7 mouse cellular contexts compared by ENCODE assay signal in the genomic region with DNA sequence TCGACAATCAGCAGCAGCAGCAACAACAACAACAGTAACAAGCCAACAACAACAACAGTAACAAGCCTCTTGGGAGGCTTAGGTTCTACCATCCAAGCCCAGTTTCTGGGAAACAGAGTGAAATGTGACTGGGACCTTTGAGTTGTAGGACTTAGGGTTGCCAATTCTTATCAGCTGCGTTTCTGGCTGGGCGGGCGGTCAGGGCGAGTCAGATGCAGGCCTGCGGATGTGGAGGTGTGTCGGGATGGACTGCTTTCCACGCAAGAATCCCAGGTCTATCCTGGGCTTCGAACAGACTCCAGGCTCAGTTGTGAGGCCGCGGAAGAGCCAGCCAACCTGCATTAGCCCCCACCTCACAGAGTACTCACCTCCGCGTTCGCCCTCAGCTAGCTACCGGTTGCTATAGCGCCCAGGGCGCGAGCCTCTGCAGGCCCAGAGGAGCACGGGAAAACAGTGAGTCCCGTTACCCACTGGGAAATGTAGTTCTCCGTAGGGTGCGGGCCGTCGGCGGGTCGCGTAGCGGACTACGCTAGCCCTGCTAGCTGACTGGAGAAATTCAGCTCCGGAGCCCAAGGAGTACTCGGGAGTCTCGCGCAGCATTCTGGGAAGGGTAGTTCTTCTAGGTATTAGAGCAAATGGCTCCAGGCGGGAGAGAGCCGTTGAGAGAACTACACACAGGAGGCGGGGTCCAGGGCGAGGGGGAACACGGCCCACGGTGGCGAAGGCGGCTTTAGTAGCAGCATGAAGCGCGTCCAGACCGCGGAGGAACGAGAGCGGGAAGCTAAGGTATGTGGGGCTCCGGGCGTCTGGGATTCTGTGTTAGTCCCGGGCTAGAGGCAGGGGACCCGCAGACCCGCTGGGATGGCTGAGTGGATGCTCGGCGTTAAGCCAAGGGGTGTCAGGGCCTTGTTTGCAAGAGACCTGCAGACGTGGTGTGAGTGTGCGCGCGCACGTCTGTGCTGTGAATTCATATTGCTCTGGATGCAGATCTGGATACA. TPM values are rescaled to one million over a fixed set of nuclear protein-coding genes. Genes with fewer than 3 reads are reported as not detected.
DNase-seq lines count a peak whose midpoint lies in the region; ATAC-seq lines count a peak whose summit lies in the region.

Rpgrip1l (minus strand) TSS at position 428 of the 998 bp plus-strand sequence.
Fto (plus strand) TSS at position 691 of the 998 bp plus-strand sequence.

- H3K27me3 ChIP-seq in embryonic facial prominence, embryonic 12.5 days = no peaks in the 10 kb centered on the region
- H3K27me3 ChIP-seq in limb, embryonic 11.5 days (ENCODE audit: control insufficient read depth, insufficient read depth, low read length) = no peaks in the 10 kb centered on the region
- H3K27me3 ChIP-seq in midbrain, embryonic 14.5 days (ENCODE audit: control insufficient read depth, insufficient read depth, low read length) = no peaks in the 10 kb centered on the region

- DNase-seq in adrenal gland, postnatal 25 days = peak; percentile 91
- DNase-seq in heart, adult 11 months = peak; percentile 100
- peak; percentile 97 for DNase-seq in kidney, adult 18-20 months
- peak; percentile 98 for DNase-seq in limb, embryonic 11.5 days (ENCODE audit: low spot score)
- DNase-seq in midbrain, embryonic 14.5 days = peak; percentile 100
- peak; percentile 92 to 93 for DNase-seq in spleen, adult 18-20 months

- H3K9me3 ChIP-seq in embryonic facial prominence, embryonic 12.5 days = no peaks in the 10 kb centered on the region
- H3K9me3 ChIP-seq in limb, embryonic 11.5 days (ENCODE audit: control insufficient read depth, low read length) = no peaks in the 10 kb centered on the region
- no peaks in the 10 kb centered on the region for H3K9me3 ChIP-seq in midbrain, embryonic 14.5 days (ENCODE audit: control insufficient read depth, low read length)

- under 1% methylated on average over 59 of the region's 59 CpGs for WGBS in embryonic facial prominence, embryonic 12.5 days
- 1% methylated on average over 59 of the region's 59 CpGs for WGBS in limb, embryonic 11.5 days
- 1% methylated on average over 59 of the region's 59 CpGs for WGBS in midbrain, embryonic 14.5 days

- H3K4me2 ChIP-seq in embryonic facial prominence, embryonic 12.5 days (replicated peaks) = peak within 1 kb of the TSS; percentile 80
- peak within 1 kb of the TSS; percentile 75 for H3K4me2 ChIP-seq in limb, embryonic 11.5 days (ENCODE audit: low read depth, severe bottlenecking)
- peak within 1 kb of the TSS; percentile 75 for H3K4me2 ChIP-seq in midbrain, embryonic 14.5 days (ENCODE audit: low read length)

- no peaks in the 10 kb centered on the region for H3K36me3 ChIP-seq in embryonic facial prominence, embryonic 12.5 days
- H3K36me3 ChIP-seq in limb, embryonic 11.5 days (ENCODE audit: control insufficient read depth, insufficient read depth, low read length) = no peaks in the 10 kb centered on the region
- H3K36me3 ChIP-seq in midbrain, embryonic 14.5 days (ENCODE audit: control insufficient read depth, insufficient read depth, low read length) = no peaks in the 10 kb centered on the region

- peak within 1 kb of the TSS; percentile 78 for H3K9ac ChIP-seq in embryonic facial prominence, embryonic 12.5 days
- peak within 1 kb of the TSS; percentile 75 for H3K9ac ChIP-seq in limb, embryonic 11.5 days (ENCODE audit: low read length)
- H3K9ac ChIP-seq in midbrain, embryonic 14.5 days (replicated peaks; ENCODE audit: low read length) = peak within 1 kb of the TSS; percentile 68

- peaks cover 16% of the 10 kb centered on the region for H3K4me1 ChIP-seq in embryonic facial prominence, embryonic 12.5 days
- H3K4me1 ChIP-seq in limb, embryonic 11.5 days (ENCODE audit: control insufficient read depth, insufficient read depth, low read length) = peaks cover 7% of the 10 kb centered on the region; the same call in 1 of the 2 replicates
- peaks cover 20% of the 10 kb centered on the region for H3K4me1 ChIP-seq in midbrain, embryonic 14.5 days (ENCODE audit: control insufficient read depth, insufficient read depth, low read length)

- peak; percentile 100 for ATAC-seq in embryonic facial prominence, embryonic 12.5 days (ENCODE audit: insufficient number of reproducible peaks, insufficient read depth, low FRiP score, low TSS enrichment)
- ATAC-seq in limb, embryonic 11.5 days (ENCODE audit: insufficient number of reproducible peaks, low FRiP score, low TSS enrichment, low read depth) = peak; percentile 98
- ATAC-seq in midbrain, embryonic 14.5 days (ENCODE audit: low FRiP score, low TSS enrichment) = peak; percentile 99

- peak within 1 kb of the TSS; percentile 65; the same call in 1 of the 2 replicates for H3K27ac ChIP-seq in embryonic facial prominence, embryonic 12.5 days
- no peak within 1 kb of the TSS for H3K27ac ChIP-seq in limb, embryonic 11.5 days (replicated peaks; ENCODE audit: low read depth, low read length)
- H3K27ac ChIP-seq in midbrain, embryonic 14.5 days (replicated peaks; ENCODE audit: low read depth, low read length) = peak within 1 kb of the TSS; percentile 70

- peak within 1 kb of the TSS; percentile 76 for H3K4me3 ChIP-seq in embryonic facial prominence, embryonic 12.5 days
- H3K4me3 ChIP-seq in limb, embryonic 11.5 days (ENCODE audit: low read depth, low read length) = peak within 1 kb of the TSS; percentile 56
- peak within 1 kb of the TSS; percentile 54 for H3K4me3 ChIP-seq in midbrain, embryonic 14.5 days (replicated peaks; ENCODE audit: low read depth, low read length)

RNA-seq across cellular contexts. Expression of gene Rpgrip1l, which starts in this region (rescaled TPM):
- 8.4 and 11.0 TPM in 2 replicates for total RNA-seq in adrenal gland, postnatal 25 days (2021)
- 15.4 and 17.1 TPM in 2 replicates for polyA plus RNA-seq in embryonic facial prominence, embryonic 12.5 days (2016; fragmentation: Nextera tagmentation; extraction: Ambion mirVana)
- 15.4 and 16.2 TPM in 2 replicates for polyA plus RNA-seq in limb, embryonic 11.5 days (2014; fragmentation: Nextera tagmentation; extraction: Ambion mirVana)
- 13.7 and 18.8 TPM in 2 replicates for polyA plus RNA-seq in midbrain, embryonic 14.5 days (2014; fragmentation: Nextera tagmentation; extraction: Ambion mirVana)

RNA-seq across cellular contexts. Expression of gene Fto, which starts in this region (rescaled TPM):
- total RNA-seq in adrenal gland, postnatal 25 days (2021) = 71.7 and 82.7 TPM in 2 replicates
- 99.1 and 106 TPM in 2 replicates for polyA plus RNA-seq in embryonic facial prominence, embryonic 12.5 days (2016; fragmentation: Nextera tagmentation; extraction: Ambion mirVana)
- polyA plus RNA-seq in limb, embryonic 11.5 days (2014; fragmentation: Nextera tagmentation; extraction: Ambion mirVana) = 97.3 and 100 TPM in 2 replicates
- 105 and 161 TPM in 2 replicates for polyA plus RNA-seq in midbrain, embryonic 14.5 days (2014; fragmentation: Nextera tagmentation; extraction: Ambion mirVana)
